Mouse (Mus musculus) spleen, adult 2 months (tissue): Measurements from ENCODE around the gene Rcbtb1.
A peak's percentile ranks its signal among the peaks of the same experiment; 100 is the strongest.

Experiments used
- CTCF ChIP-seq: fragments of 200-500 bp; IDR thresholded peaks from 2 replicates; pipeline ENCODE4 v1.5.1; 2011; ENCODE audit warnings: mild to moderate bottlenecking, inconsistent platforms; ENCODE audit not compliant: insufficient read depth, insufficient read length, insufficient replicate concordance; ENCODE audit errors: extremely low read depth
- POLR2A ChIP-seq: fragments of 200-500 bp; IDR thresholded peaks from 2 replicates; pipeline ENCODE4 v1.6.1; 2011; ENCODE audit warnings: low read depth, low read length, inconsistent platforms

DNA sequence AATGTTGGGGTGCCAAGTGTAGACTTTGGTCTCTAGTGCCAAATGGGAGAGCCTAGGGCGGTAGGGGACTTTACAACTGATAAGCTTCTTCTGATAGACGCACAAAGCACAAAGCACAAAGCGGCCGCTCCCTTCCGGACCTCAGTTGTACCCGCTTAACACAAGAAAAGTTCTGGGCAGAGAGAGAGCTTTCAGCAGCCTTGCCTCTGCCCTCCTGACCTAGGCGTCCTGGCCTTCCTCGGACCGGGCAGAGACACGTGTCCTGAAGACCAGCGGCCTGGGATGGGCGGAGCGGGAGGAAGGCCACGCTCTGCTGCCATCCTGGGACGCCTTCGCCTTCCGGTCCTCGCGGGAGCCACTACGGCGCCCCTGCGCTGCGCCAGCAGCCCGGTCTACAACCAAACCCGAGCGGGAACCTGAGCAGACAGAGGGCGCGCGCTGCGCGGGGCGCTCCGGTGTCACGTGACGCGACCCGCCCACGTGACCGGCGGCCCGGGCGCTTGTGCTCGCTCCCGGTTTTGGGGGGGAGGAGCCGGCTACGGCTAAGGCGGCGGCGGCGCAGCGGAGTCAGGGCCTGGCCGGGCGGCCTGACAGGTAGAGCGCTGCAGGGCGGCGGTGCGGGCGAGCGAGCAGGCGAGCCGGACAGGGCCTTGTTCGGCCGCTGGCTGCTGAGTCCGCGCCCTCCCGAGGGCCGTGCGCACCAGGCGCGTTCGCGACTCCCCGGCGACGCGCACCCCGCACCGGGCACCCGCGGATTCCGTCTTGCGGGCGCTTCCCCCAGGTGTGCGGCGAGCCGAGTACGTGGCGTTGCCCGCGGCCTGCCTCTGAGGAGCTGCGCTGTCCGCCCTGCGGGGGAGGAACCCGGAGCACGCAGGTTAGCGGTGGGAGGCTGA, at the start of gene Rcbtb1:
- TF ChIP-seq CTCF (0 out of 2 replicates have a peak, but pooled peaks have one; percentile 3), POLR2A (peak; percentile 39)
